Mouse (Mus musculus): ENCODE results near the gene Trim15. TPM values are rescaled to one million over a fixed set of nuclear protein-coding genes. Genes with fewer than 3 reads are reported as not detected.
"Not testable (repeated sequence)": the region's sequence is repeated elsewhere in the genome, so short reads cannot be mapped to it uniquely, and the experiment has no call there.

Trim15 gene
- total RNA-seq, 2 experiments from 2014 or later = not detected

DNA sequence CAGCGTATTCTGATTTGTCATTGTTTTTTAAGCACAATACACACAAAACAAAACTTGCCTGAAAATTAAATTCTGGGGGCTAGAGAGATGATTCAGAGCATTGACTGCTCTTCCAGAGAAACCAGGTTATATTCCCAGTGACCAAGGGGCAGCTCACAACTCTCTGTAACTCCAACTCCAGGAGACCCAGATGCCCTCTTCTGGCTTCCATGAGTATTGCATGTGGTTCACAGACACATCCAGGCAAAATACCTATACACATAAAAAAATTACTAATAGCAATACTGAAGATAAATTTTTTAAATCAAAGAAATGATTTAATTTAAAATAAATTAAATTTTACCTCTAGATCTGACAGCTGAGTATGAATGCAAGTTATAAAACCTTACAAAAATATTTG is 29.6 kb upstream of the Trim15 start:
- Histone ChIP-seq H3K4me3 (no peak overlapping the region), H3K27ac (no peak overlapping the region)
- peak; percentile 74 for TF ChIP-seq CTCF (IDR thresholded peaks at IDR 0.05)
- intact Hi-C loops (cut with DNase I) = no loop called here
- DNase-seq (ENCODE audit: extremely low spot score in 1 of 2, low spot score in 2 of 2) = peak; percentile 16 to 27

- H3K4me3 ChIP-seq = no peak overlapping the region
- H3K27ac ChIP-seq = no peak overlapping the region
- DNase-seq (ENCODE audit: extremely low spot score in 1 of 2, low spot score in 2 of 2) = no peak
- intact Hi-C loops (cut with DNase I) = loop anchor here (2.0 kb wide), 2 partner anchors 21 to 301 kb away; no protein-coding TSS in a partner anchor
- TF ChIP-seq CTCF (IDR thresholded peaks at IDR 0.05) = no peak
Measured at GRCm38 (mm10) chr17:36893387-36893786, 26.4 kb upstream of the Trim15 start.

GRCm38 (mm10) chr17:36892362-36892761 is 25.4 kb upstream of the Trim15 start:
- intact Hi-C loops (cut with DNase I) = loop anchor here (1.0 to 2.0 kb wide), 3 partner anchors 22 to 311 kb away; no protein-coding TSS in a partner anchor
- Histone ChIP-seq H3K4me3 (no peak overlapping the region), H3K27ac (no peak overlapping the region)
- peak; percentile 70 for TF ChIP-seq CTCF (IDR thresholded peaks at IDR 0.05)
- peak; percentile 34 to 45 for DNase-seq (ENCODE audit: extremely low spot score in 1 of 2, low spot score in 2 of 2)

- DNase-seq (ENCODE audit: extremely low spot score in 1 of 2, low spot score in 2 of 2); H3K4me3 ChIP-seq; intact Hi-C loops (cut with DNase I); H3K27ac ChIP-seq: not testable (repeated sequence)
Measured at GRCm38 (mm10) chr17:36891496-36891895, 24.5 kb upstream of the Trim15 start.

GRCm38 (mm10) chr17:36890073-36890903 is 23.3 kb upstream of the Trim15 start, which contains the start of gene Trim40:
Gene Trim40, minus strand, starts transcription at chr17:36890123.
- no peak within 1 kb of the TSS for H3K4me3 ChIP-seq
- intact Hi-C loops (cut with DNase I) = no loop called here
- DNase-seq (ENCODE audit: extremely low spot score in 1 of 2, low spot score in 2 of 2) = no peak
- no peak within 1 kb of the TSS for H3K27ac ChIP-seq
- TF ChIP-seq CTCF (IDR thresholded peaks at IDR 0.05) = no peak

- Histone ChIP-seq H3K27ac (no peak overlapping the region), H3K4me3 (no peak overlapping the region)
- TF ChIP-seq CTCF (IDR thresholded peaks at IDR 0.05) = no peak
- no peak for DNase-seq (ENCODE audit: extremely low spot score in 1 of 2, low spot score in 2 of 2)
- intact Hi-C loops (cut with DNase I) = no loop called here
Measured at GRCm38 (mm10) chr17:36885132-36885790, 18.3 kb upstream of the Trim15 start.

GRCm38 (mm10) chr17:36883350-36883749 is 16.3 kb upstream of the Trim15 start:
- H3K27ac ChIP-seq = no peak overlapping the region
- no peak for TF ChIP-seq CTCF (IDR thresholded peaks at IDR 0.05)
- intact Hi-C loops (cut with DNase I) = no loop called here
- H3K4me3 ChIP-seq = no peak overlapping the region
- no peak for DNase-seq (ENCODE audit: extremely low spot score in 1 of 2, low spot score in 2 of 2)

GRCm38 (mm10) chr17:36874636-36875035 is 7.6 kb upstream of the Trim15 start:
- Histone ChIP-seq H3K4me3 (no peak overlapping the region), H3K27ac (no peak overlapping the region)
- intact Hi-C loops (cut with DNase I) = no loop called here
- DNase-seq (ENCODE audit: extremely low spot score in 1 of 2, low spot score in 2 of 2) = no peak
- no peak for TF ChIP-seq CTCF (IDR thresholded peaks at IDR 0.05)

- Histone ChIP-seq H3K4me3 (no peak overlapping the region), H3K27ac (no peak overlapping the region)
- DNase-seq (ENCODE audit: extremely low spot score in 1 of 2, low spot score in 2 of 2) = no peak
- intact Hi-C loops (cut with DNase I) = no loop called here
- no peak for TF ChIP-seq CTCF (IDR thresholded peaks at IDR 0.05)
Measured at GRCm38 (mm10) chr17:36869955-36870810, 3.2 kb upstream of the Trim15 start.

GRCm38 (mm10) chr17:36869284-36869954 is 2.4 kb upstream of the Trim15 start, which contains the start of gene Trim10:
Gene Trim10, plus strand, starts transcription at chr17:36869574.
- TF ChIP-seq CTCF (IDR thresholded peaks at IDR 0.05) = no peak
- DNase-seq (ENCODE audit: extremely low spot score in 1 of 2, low spot score in 2 of 2) = no peak
- H3K4me3 ChIP-seq = no peak within 1 kb of the TSS
- intact Hi-C loops (cut with DNase I) = no loop called here
- H3K27ac ChIP-seq = no peak within 1 kb of the TSS

GRCm38 (mm10) chr17:36868836-36869235 is 1.8 kb upstream of the Trim15 start:
- Histone ChIP-seq H3K4me3 (no peak overlapping the region), H3K27ac (no peak overlapping the region)
- DNase-seq (ENCODE audit: extremely low spot score in 1 of 2, low spot score in 2 of 2) = no peak
- intact Hi-C loops (cut with DNase I) = no loop called here
- no peak for TF ChIP-seq CTCF (IDR thresholded peaks at IDR 0.05)

Data from left cerebral cortex, adult 2 months (tissue).